Mouse (Mus musculus): Measurements from ENCODE around the gene Sh2d1b2.

Gene Sh2d1b2

GRCm38 (mm10) chr1:170277016-170277415, 44.5 kb downstream of the Sh2d1b2 start, which contains the start of gene Sh2d1b1:
Gene Sh2d1b1 (plus strand): TSS chr1:170277320.
- no peak for DNase-seq (ENCODE audit: low spot score in 2 of 2)

GRCm38 (mm10) chr1:170282415-170283129, 50.0 kb downstream of the Sh2d1b2 start:
- DNase-seq (ENCODE audit: low spot score in 2 of 2) = no peak

- DNase-seq (ENCODE audit: low spot score in 2 of 2) = peak in 1 of 2 experiments; percentile 42
Measured at GRCm38 (mm10) chr1:170292239-170292951, 59.8 kb downstream of the Sh2d1b2 start.

DNA sequence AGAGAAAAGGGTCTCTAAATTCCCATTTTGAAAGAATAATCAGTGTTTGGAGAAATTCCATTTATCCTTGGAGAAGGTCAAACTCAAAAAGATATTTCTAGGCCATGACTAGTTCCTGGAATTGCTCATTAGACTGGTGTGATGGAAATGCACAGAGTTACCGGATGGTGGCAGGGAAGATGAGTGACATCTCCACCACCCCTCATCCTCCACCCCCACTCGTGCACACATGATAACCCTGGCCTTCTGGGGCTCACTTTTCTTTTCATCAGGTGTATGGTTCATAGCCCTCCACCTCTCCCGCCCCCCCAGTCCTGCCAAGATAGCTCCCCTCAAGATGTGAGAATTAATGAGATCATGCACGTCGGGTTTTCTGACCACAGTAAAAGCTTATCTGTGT, 60.7 kb downstream of the Sh2d1b2 start:
- DNase-seq (ENCODE audit: low spot score in 2 of 2) = no peak

DNA sequence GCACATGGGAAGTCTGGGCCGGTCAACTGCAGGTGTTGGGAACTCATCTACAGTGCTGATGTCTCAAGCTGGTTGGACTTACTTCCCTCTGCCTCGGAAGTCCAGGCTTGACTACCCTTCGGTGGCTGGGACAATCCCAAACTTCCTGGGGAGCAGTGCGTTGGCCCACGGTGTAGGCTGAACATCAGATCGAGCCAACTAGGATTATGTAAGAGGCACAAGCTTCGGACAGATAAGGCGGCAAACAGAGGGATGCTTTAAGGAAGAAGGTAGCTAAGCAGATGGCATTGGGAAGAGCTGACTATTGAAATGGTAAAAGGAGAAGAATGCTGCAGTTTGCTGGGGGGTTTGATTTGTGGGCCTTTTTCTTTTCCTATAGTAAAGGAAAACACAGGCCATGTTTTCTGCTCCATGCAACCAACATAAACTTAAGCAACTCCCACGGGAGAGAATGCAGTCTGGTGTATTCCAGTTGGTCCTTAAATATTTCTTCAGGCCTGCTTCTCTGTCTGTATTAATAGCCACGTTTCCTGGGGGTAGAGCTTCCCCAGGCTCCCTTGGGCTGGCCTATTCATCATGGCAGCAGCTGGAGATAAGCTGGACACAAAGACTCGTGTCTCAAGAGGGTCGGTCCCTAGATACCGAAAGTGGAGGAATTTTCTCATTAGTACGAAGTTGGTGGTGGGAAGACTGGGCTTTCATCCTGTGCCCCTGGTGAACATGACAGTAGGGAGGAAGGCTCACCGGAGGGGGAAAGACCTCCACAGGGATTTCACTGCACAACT, 62.4 kb downstream of the Sh2d1b2 start:
- no peak for DNase-seq (ENCODE audit: low spot score in 2 of 2)

- no peak for DNase-seq (ENCODE audit: low spot score in 2 of 2)
Measured at GRCm38 (mm10) chr1:170299496-170299895, 66.9 kb downstream of the Sh2d1b2 start.

GRCm38 (mm10) chr1:170301686-170302085, 69.1 kb downstream of the Sh2d1b2 start:
- DNase-seq (ENCODE audit: low spot score in 2 of 2) = no peak

GRCm38 (mm10) chr1:170302456-170302855, 69.9 kb downstream of the Sh2d1b2 start:
- no peak for DNase-seq (ENCODE audit: low spot score in 2 of 2)

GRCm38 (mm10) chr1:170303103-170303502, 70.6 kb downstream of the Sh2d1b2 start:
- DNase-seq (ENCODE audit: low spot score in 2 of 2) = no peak

Measured in frontal cortex, postnatal 14 days (tissue).